ENCODE assay signal across 17 mouse cellular contexts in genomic region chr14:118423269-118423668, GRCm38 (mm10).
DNase-seq lines count a peak whose midpoint lies in the region; ATAC-seq and TF ChIP-seq lines count a peak whose summit lies in the region.
"Had no signal": no experiment of that assay in that cellular context is flagged by ENCODE, and none has a peak within 500 bp of the region (broad histone marks: within the 10 kb centered on the region; RNA-seq: fewer than 3 reads in every experiment).

No protein-coding gene starts in this region.

- no peak overlapping the region; the same call in 1 of the 2 replicates for H3K4me3 ChIP-seq in forebrain, embryonic 10.5 days
- H3K4me3 ChIP-seq in forebrain, postnatal 0 days (ENCODE audit: low read depth, low read length): no peak overlapping the region
- no peak overlapping the region for H3K4me3 ChIP-seq in neural tube, embryonic 12.5 days
- H3K4me3 ChIP-seq in neural tube, embryonic 15.5 days (replicated peaks): no peak overlapping the region
- H3K4me3 ChIP-seq: intestine, embryonic 15.5 days; liver, embryonic 13.5 days had no signal

- no peak overlapping the region for H3K4me2 ChIP-seq in forebrain, postnatal 0 days (ENCODE audit: low read depth)
- H3K4me2 ChIP-seq in neural tube, embryonic 12.5 days (replicated peaks): peak overlapping the region; percentile 62
- no peak overlapping the region for H3K4me2 ChIP-seq in neural tube, embryonic 15.5 days

- peak overlapping the region; percentile 81; the same call in 1 of the 2 replicates for H3K27ac ChIP-seq in forebrain, embryonic 10.5 days
- no peak overlapping the region for H3K27ac ChIP-seq in forebrain, postnatal 0 days (ENCODE audit: low read depth, low read length)
- H3K27ac ChIP-seq in neural tube, embryonic 12.5 days: no peak overlapping the region
- no peak overlapping the region for H3K27ac ChIP-seq in neural tube, embryonic 15.5 days (replicated peaks)
- H3K27ac ChIP-seq: embryonic facial prominence, embryonic 13.5 days; intestine, embryonic 15.5 days; liver, embryonic 13.5 days had no signal

- no peak for TF ChIP-seq CTCF in forebrain, postnatal 0 days (IDR thresholded peaks at IDR 0.05; ENCODE audit: low read depth)

- peaks cover 7% of the 10 kb centered on the region for H3K36me3 ChIP-seq in forebrain, embryonic 10.5 days (replicated peaks)
- H3K36me3 ChIP-seq in forebrain, postnatal 0 days (ENCODE audit: insufficient read depth): no peaks in the 10 kb centered on the region
- no peaks in the 10 kb centered on the region for H3K36me3 ChIP-seq in neural tube, embryonic 12.5 days
- no peaks in the 10 kb centered on the region for H3K36me3 ChIP-seq in neural tube, embryonic 15.5 days
- H3K36me3 ChIP-seq: embryonic facial prominence, embryonic 13.5 days; intestine, embryonic 15.5 days; liver, embryonic 13.5 days had no signal

- no peak overlapping the region for H3K9ac ChIP-seq in forebrain, postnatal 0 days
- no peak overlapping the region for H3K9ac ChIP-seq in neural tube, embryonic 12.5 days
- H3K9ac ChIP-seq in neural tube, embryonic 15.5 days (replicated peaks): no peak overlapping the region
- H3K9ac ChIP-seq: intestine, embryonic 15.5 days; liver, embryonic 13.5 days had no signal

- H3K9me3 ChIP-seq in forebrain, embryonic 10.5 days: peaks cover 24% of the 10 kb centered on the region
- 0 out of 2 replicates have a peak, but pooled peaks cover 8% of the 10 kb centered on the region for H3K9me3 ChIP-seq in forebrain, postnatal 0 days (ENCODE audit: low read length)
- peaks cover 23% of the 10 kb centered on the region for H3K9me3 ChIP-seq in neural tube, embryonic 12.5 days
- H3K9me3 ChIP-seq in neural tube, embryonic 15.5 days (replicated peaks): peaks cover 7% of the 10 kb centered on the region; the same call in 1 of the 2 replicates
- H3K9me3 ChIP-seq: intestine, embryonic 15.5 days; liver, embryonic 13.5 days had no signal

- no peak for DNase-seq in forebrain, embryonic 10.5 days (ENCODE audit: extremely low spot score, low spot score)
- DNase-seq in forebrain, postnatal 0 days: no peak
- DNase-seq in urinary bladder, postnatal 4 days (ENCODE audit: low spot score in 2 of 2): no peak
- DNase-seq in cerebellum, adult 18-20 months: no peak
- DNase-seq in layer of hippocampus, postnatal 14 days (ENCODE audit: low spot score in 2 of 2): no peak
- DNase-seq: cerebellum, adult 2 months; heart, adult 18-20 months; kidney, postnatal 36 days; liver, embryonic 13.5 days; lung, postnatal 10 days; right cerebral cortex, adult 18-20 months had no signal

- H3K27me3 ChIP-seq in forebrain, embryonic 10.5 days (ENCODE audit: poor library complexity, severe bottlenecking): peaks cover 92% of the 10 kb centered on the region
- H3K27me3 ChIP-seq in forebrain, postnatal 0 days (ENCODE audit: insufficient read depth, low read length): no peaks in the 10 kb centered on the region
- 0 out of 2 replicates have a peak, but pooled peaks cover under 1% of the 10 kb centered on the region for H3K27me3 ChIP-seq in neural tube, embryonic 12.5 days (replicated peaks)
- no peaks in the 10 kb centered on the region for H3K27me3 ChIP-seq in neural tube, embryonic 15.5 days (replicated peaks)

- 3% methylated on average over 9 of the region's 9 CpGs for WGBS in forebrain, embryonic 10.5 days
- WGBS in forebrain, postnatal 0 days: 2% methylated on average over 6 of the region's 9 CpGs
- 0% methylated on average over 3 of the region's 9 CpGs for WGBS in neural tube, embryonic 12.5 days
- 0% methylated on average over 4 of the region's 9 CpGs for WGBS in neural tube, embryonic 15.5 days

- ATAC-seq in forebrain, postnatal 0 days: no peak
- ATAC-seq in neural tube, embryonic 12.5 days (ENCODE audit: low FRiP score, low read depth): 0 out of 2 replicates have a peak, but pooled peaks have one; percentile 6
- ATAC-seq in neural tube, embryonic 15.5 days (ENCODE audit: low FRiP score): no peak
- ATAC-seq in megakaryocyte, adult 5-6 weeks (ENCODE audit: poor library complexity, severe bottlenecking): peak; percentile 79
- ATAC-seq: activated CD4-positive, CD25-positive, alpha-beta regulatory T cell, adult 4 months; intestine, embryonic 15.5 days had no signal

- peaks cover 41% of the 10 kb centered on the region for H3K4me1 ChIP-seq in forebrain, embryonic 10.5 days
- peaks cover 5% of the 10 kb centered on the region; the same call in 1 of the 2 replicates for H3K4me1 ChIP-seq in forebrain, postnatal 0 days (ENCODE audit: insufficient read depth)
- H3K4me1 ChIP-seq in neural tube, embryonic 12.5 days: peaks cover 18% of the 10 kb centered on the region
- H3K4me1 ChIP-seq in neural tube, embryonic 15.5 days: peaks cover 10% of the 10 kb centered on the region

Comparison
In these comparisons a context has a peak if more than half of its experiments do, and no peak if none do; other contexts are left out.
1. ATAC-seq: peak in neural tube, embryonic 12.5 days (single experiment) and megakaryocyte, adult 5-6 weeks (single experiment); none in forebrain, postnatal 0 days (single experiment) and neural tube, embryonic 15.5 days (single experiment).